Mouse (Mus musculus): ENCODE measurements around the gene Myo15.

GRCm38 (mm10) chr11:60538371-60539281, 69.5 kb downstream of the Myo15 start:
- TF ChIP-seq CTCF (conservative IDR thresholded peaks at IDR 0.05; ENCODE audit: insufficient read depth, insufficient read length, low read depth, low read length) (no peak), POLR2A (IDR thresholded peaks at IDR 0.05; ENCODE audit: low read depth, low read length) (no peak)
